Mouse (Mus musculus) activated CD4-positive, CD25-positive, alpha-beta regulatory T cell, adult 9 weeks (primary cell): Measurements from ENCODE around the gene Rtcb. TPM values are rescaled to one million over a fixed set of nuclear protein-coding genes. Genes with fewer than 3 reads are reported as not detected.

Experiments used
- polyA plus RNA-seq: library from polyadenylated mRNA; unstranded; fragments of 100-300 nt; shearing (Covaris generic); gene quantifications from one replicate; pipeline ENCODE4 v1.2.1, GENCODE M21; 2017

Rtcb gene
- 143 TPM for polyA plus RNA-seq

DNA sequence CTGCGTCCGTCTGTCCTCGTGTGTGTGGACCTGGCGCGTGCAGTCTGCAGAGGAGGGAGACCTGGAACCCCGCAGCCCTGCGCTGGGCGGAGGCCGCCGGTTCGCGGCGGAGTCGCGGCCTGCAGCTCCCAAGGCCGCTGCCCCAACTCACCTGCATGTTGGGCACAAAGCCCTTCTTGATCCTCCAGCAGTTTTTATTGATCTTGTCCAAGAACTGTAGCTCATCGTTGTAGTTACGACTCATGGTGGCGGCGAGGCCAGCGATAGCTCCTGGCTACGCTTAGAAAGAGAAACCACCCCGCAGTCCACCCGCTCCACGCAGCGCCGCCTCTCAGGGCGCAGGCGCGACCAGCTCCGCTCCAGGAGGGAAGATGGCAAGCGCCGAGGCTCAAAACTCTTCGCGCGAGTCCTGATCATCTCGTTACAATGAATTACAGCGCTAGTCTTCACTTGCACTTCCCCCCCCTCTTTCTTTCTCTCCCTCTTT is at the start of gene Rtcb:
TSS of gene Rtcb (minus strand) at position 360 of the 487 bp plus-strand sequence.

DNA sequence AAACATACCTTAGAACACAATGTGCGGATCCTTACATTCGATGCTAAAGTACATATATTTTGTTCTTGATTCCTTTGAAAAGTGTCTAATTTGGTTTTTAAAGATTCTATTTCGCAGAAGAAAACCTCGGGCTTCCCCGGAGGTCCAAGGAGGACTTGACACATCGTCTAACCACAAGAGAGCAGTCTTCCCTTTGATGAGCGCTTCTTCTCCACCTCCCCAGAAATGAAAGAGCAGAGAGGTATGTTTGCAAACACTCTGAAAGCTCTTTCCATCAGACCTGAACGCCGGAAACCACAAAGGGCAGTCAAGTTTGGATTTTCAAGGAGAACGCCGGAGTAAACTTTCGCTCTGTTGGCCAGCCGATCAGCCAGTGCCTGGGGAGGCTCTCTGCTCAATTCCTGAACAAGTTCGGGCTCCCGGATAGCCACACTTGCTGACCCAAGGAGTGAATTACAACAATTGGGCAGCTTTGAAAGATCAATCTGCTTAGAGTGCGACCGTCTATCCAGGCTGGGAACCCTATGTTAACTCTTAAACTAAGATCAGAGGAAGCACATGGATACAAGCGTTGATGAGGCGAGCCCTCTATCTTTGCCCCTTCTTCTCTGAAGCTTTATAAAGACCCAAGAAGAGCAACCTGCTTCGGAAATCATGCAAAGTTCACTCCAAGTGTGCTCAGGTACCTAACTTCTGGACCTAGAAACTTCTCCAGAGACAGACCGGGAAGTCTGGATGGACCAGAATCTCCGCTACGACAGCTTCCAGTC is 29.8 kb downstream of the Rtcb start, which contains the start of gene Ascl4:
TSS of gene Ascl4 (plus strand) at position 6 of the 770 bp plus-strand sequence.

DNA sequence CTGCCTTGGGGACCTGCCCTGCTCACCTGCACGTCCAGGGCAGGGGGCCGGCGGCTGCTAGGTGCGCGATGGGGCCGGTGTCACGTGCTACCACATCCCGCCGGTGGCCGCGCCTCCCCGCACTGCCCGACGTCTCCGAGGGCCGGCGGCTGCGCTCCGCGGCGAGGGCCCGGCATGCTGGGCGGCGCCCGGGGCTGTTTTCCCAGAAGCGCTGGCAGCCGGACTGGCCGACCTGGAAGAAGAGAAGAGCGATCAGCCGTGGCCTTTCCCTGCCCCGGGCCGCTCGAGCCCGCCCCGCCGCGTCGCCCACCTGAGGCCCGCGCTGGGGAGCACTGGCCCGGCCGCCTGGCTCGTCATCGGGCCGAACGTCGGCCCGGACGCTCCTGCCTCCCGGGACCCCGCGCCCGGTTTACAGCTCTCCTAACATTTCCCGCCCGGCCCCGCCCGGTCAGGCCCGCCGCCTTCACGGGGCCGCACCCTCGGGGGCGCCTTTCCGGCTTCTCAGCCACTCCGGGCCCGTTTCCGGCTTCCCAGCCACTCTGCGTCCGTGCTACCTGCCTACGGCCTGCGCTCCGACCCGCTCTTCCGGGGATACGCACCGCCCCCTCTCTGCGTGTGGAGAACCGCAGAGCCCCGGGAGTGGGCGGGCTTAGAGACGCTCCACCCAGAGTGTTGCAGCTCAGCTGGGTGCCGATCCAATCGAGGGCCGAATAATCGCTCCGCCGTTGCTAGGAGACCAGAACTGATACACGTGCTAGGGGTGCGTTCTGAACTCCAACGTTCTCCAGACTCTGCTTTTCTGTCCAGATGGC is 40.9 kb downstream of the Rtcb start, which contains the start of gene Prdm4:
TSS of gene Prdm4 (minus strand) at position 645 of the 812 bp plus-strand sequence.

Other genes with a start within 250 kb of the Rtcb start
- gene Pwp1, start 128.3 kb downstream of the Rtcb start, polyA plus RNA-seq = 63.8 TPM
- 3.7 TPM for gene Prdm4, start 40.7 kb downstream of the Rtcb start, polyA plus RNA-seq
- gene Ascl4, start 30.1 kb downstream of the Rtcb start, polyA plus RNA-seq = not detected
- not detected for gene Bpifc, start 54.1 kb upstream of the Rtcb start, polyA plus RNA-seq
- gene Fbxo7, start 64.1 kb upstream of the Rtcb start, polyA plus RNA-seq = 53.5 TPM